Mouse (Mus musculus) olfactory bulb, adult 2 months (tissue): ENCODE measurements at regions not wholly inside any gene's neighbourhood (a gene's known extent, or its start where the extent isn't known, plus 50 kb on each side); places are given as distances from the start of the nearest gene placed in this dataset.

Experiments used
- H3K27ac ChIP-seq: fragments of 200-500 bp; 2 replicates; pipeline ENCODE4 v1.5.1; 2012; ENCODE audit warnings: low read depth, low read length; ENCODE audit not compliant: insufficient read depth
- H3K4me1 ChIP-seq: fragments of 200-500 bp; 2 replicates; pipeline ENCODE4 v1.6.1; 2012; ENCODE audit warnings: low read length; ENCODE audit not compliant: control insufficient read depth, insufficient read depth
- H3K4me3 ChIP-seq: fragments of 200-500 bp; 2 replicates; pipeline ENCODE4 v1.5.1; 2012; ENCODE audit warnings: mild to moderate bottlenecking, low read depth, low read length, moderate library complexity; ENCODE audit not compliant: insufficient read depth
- CTCF ChIP-seq: fragments of 200-500 bp; IDR thresholded peaks from 2 replicates; pipeline ENCODE4 v1.5.1; 2012; ENCODE audit warnings: low read depth, mild to moderate bottlenecking, low read length, moderate library complexity; ENCODE audit not compliant: insufficient read depth
- POLR2A ChIP-seq: fragments of 200-500 bp; IDR thresholded peaks from 2 replicates; pipeline ENCODE4 v1.6.1; 2012; ENCODE audit warnings: mild to moderate bottlenecking, low read depth, low read length, moderate library complexity; ENCODE audit not compliant: insufficient read depth
- WGBS: fragments of 180-500 bp; shearing (Covaris S2); methylation state at CpG from one replicate; pipeline ENCODE4 v1.1.7; 2018; 5-methylcytosine and 5-hydroxymethylcytosine counted together

GRCm38 (mm10) chr12:118367307-118368076 lies 66.3 kb upstream of the Sp4 start:
- WGBS: 67% methylated on average over 10 of the region's 10 CpGs
- TF ChIP-seq CTCF (no peak), POLR2A (no peak)

DNA sequence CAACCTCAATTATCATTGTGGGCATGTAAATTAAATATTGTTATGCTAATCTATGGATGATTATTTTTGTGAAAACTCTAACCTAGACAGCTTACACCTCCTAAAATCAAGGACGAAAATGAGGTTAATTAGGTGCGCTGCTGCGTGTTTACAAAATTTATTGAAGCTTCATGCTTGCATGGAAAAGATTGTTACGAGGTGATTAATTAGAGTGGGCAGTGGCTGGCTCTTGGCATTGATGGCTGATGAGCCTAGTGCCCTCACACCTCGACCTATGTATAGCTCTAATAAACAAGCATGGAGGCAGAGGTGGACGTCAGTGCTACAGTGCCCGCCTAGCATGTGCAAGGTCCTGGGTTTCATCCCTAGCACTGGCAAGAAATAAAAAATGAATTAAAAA lies 51.6 kb upstream of the Sp4 start:
- Histone ChIP-seq H3K27ac (no peak overlapping the region), H3K4me1 (no peaks in the 10 kb centered on the region)

More at GRCm38 (mm10) chr12:118367307-118368076, 66.3 kb upstream of the Sp4 start:
- H3K4me1 ChIP-seq: no peaks in the 10 kb centered on the region
- H3K4me3 ChIP-seq: no peak overlapping the region
- no peak overlapping the region for H3K27ac ChIP-seq

GRCm38 (mm10) chr12:118351421-118351820 lies 50.2 kb upstream of the Sp4 start:
- Histone ChIP-seq H3K4me3 (no peak overlapping the region), H3K27ac (no peak overlapping the region), H3K4me1 (no peaks in the 10 kb centered on the region)
- TF ChIP-seq POLR2A (no peak), CTCF (no peak)

More for the DNA sequence above, 51.6 kb upstream of the Sp4 start:
- no peak overlapping the region for H3K4me3 ChIP-seq
- WGBS: 70% methylated on average over 7 of the region's 7 CpGs
- no peak for TF ChIP-seq POLR2A
- no peak for TF ChIP-seq CTCF
